Mouse (Mus musculus) retina, postnatal 1 day (tissue): Measurements from ENCODE around the gene Tmsb4x.

ENCODE experiments used
- DNase-seq: peaks from one replicate; pipeline ENCODE4 v3.0.0-alpha.2; 2012

The Tmsb4x gene

GRCm38 (mm10) chrX:167208978-167209754, at the start of gene Tmsb4x:
Gene Tmsb4x (minus strand): TSS chrX:167209315.
- peak; percentile 90 for DNase-seq

DNA sequence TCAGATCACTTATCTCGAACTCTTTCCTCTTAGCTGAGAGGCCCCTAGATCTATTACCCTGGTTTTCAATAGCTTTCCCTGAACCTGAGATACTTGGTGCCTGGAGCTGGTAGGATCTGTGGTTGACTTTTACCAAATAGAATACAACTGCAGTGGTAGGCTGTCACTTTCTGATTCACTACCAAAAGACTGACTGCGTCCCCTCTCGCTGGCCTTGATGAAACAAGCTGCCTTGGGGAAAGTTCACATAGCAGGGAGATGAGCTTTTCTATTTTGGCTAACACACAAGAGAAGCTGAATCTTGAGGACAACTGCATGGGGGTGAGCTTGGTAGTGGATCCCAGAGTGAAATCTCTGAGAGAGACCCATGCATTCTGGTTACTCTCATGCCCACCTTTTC, 32.6 kb upstream of the Tmsb4x start:
- DNase-seq: no peak

DNA sequence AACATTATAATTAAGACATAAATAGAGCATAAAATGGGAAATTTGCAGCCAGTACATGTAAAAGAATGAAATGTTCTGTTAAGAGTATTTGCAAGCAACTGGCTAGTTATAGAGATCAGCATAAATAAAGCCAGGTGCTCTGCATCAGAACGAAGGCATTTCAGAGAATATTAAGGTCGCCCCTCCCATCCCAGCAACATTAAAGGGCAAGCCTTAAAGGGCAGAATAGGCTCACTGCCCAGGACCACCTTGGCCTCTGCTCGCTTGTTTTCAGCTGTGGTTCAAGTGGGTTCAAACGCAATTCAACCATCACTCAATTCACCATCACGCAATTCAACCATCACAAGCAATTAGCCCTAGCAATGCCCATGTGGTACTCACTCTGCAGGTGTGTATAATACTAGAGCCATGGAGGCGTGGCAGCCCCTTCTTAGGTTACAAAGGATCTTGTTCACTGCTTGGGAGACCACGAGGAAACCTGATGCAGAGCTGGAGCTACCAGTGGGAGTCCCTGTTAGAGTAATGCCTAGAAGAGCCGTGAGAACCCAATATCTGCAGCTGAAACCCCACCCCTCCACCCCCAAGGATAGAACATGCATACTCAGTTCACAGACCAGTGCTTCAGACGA, 30.3 kb upstream of the Tmsb4x start:
- DNase-seq: no peak

DNA sequence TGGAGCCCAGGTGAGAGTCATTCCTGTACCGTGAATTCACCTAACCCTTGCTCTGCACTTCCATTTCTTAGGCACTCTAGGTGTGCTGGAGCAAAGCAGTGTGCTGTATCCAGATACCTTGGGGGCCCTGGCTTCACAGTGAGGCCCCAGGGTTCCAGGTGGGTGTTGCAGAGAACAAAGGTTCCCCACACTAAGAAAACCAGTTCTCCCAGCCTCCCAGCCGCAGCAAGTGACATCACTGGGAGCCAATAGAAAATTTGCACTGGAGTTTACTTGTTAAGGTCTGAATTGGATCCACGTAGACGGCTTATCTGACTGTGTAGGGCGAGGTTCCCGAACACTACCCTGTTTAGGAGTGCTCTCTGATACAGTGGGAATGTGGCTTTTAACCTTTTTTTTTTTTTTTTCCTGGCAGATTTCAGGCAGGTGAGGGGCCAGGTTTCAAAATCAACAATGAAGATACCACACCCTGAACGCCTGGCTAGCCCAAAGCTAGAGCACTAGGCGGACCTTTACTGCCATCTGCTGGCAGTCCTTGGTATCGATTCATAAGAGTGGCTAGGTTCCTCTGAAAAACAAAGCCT, 24.1 kb upstream of the Tmsb4x start:
- DNase-seq: peak; percentile 64

- no peak for DNase-seq
Measured at GRCm38 (mm10) chrX:167231150-167231549, 22.0 kb upstream of the Tmsb4x start.

- no peak for DNase-seq
Measured at GRCm38 (mm10) chrX:167229819-167230218, 20.7 kb upstream of the Tmsb4x start.

DNA sequence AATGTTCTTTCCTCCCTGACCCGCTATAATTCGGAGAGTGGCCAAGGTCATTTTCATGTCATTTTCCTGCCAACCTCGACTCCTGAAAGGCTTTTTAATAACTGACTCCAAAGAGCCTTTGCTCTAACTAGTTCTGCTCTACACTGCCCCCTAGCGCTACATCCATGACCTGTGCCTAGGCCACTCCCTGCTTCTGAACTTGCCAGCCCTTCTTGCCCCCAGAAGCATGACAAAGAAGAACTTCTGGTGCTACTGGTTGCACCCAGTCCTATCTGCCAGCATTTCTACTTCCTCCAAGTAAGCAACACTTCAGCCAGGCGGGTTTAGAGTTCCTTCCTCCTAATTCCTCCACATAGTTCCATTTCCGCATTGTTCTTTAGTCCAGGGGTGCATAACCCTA, 20.1 kb upstream of the Tmsb4x start:
- peak; percentile 59 for DNase-seq

DNA sequence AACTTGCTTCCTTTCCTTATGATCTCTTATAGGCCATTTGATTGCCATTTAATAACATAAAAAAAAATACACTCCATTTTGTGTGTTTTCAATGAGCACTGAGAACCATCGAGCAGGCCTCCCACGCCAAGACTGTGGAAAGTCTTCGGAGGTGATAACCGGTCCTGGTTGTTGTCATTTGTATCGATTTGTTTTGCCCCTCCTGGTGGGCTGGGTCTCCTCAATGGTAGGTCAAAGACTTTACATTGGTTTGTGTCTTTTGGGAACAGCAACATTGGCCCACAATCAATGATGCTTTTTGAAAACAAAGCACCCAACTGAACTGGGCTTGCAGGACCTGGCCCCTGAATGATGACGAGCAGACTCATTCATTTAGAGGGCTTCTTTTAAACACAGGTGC, 18.6 kb upstream of the Tmsb4x start:
- DNase-seq: no peak

GRCm38 (mm10) chrX:167227138-167227537, 18.0 kb upstream of the Tmsb4x start:
- no peak for DNase-seq

- DNase-seq: no peak
Measured at GRCm38 (mm10) chrX:167226570-167226969, 17.5 kb upstream of the Tmsb4x start.

GRCm38 (mm10) chrX:167212707-167213106, 3.6 kb upstream of the Tmsb4x start:
- peak; percentile 33 for DNase-seq

DNA sequence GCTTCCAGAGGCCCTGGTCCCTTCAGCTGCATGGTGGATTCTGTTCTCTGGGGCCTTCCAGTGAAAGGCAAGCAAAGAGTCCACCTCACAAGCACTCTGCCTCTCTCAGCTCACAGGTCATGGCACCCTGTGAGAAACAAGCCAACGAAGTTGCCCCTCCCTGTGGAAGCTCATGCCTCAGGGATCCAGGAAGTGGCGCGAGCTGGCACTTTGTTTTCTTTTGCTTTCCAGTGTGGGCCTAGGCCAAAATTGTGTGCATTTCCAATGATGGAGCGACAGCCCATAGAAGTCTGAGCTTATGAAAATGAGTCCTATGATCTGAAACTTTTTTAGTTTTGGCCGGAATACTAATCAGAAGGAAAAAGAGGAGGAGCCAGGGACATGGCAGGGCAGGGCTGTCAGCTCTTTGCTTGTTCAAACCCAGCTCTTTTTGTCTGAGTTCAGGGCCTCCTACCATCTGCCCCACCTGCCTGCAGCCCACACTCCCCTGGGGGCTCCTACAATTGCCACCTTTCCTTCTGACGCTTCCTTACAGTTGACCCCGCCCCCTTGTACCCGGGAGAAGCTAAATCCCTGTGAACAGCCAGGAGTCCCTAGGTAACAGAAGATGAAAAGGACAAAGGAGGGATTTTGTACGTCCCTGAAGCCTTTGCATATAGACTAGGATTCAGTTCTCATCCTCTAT, 2.9 kb upstream of the Tmsb4x start:
- no peak for DNase-seq

- no peak for DNase-seq
Measured at GRCm38 (mm10) chrX:167210319-167210728, 1.2 kb upstream of the Tmsb4x start.

GRCm38 (mm10) chrX:167209828-167210227, 713 bp upstream of the Tmsb4x start:
- no peak for DNase-seq

DNA sequence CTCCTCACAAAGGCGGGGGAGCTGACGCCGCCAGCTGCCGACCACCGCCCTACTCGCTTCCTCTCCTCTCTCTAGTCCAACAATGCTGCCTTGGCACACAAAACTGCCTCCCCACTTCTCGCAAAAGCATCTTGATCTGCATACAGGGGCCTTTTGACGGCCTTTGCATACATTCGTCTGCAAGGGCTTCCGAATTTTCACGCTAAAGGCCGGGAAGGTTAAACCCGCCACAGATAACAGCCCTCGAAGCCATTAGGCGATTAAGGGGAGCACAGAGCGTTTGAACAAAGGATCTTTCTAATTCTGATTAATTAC, 652 bp downstream of the Tmsb4x start:
- DNase-seq: peak; percentile 55

DNA sequence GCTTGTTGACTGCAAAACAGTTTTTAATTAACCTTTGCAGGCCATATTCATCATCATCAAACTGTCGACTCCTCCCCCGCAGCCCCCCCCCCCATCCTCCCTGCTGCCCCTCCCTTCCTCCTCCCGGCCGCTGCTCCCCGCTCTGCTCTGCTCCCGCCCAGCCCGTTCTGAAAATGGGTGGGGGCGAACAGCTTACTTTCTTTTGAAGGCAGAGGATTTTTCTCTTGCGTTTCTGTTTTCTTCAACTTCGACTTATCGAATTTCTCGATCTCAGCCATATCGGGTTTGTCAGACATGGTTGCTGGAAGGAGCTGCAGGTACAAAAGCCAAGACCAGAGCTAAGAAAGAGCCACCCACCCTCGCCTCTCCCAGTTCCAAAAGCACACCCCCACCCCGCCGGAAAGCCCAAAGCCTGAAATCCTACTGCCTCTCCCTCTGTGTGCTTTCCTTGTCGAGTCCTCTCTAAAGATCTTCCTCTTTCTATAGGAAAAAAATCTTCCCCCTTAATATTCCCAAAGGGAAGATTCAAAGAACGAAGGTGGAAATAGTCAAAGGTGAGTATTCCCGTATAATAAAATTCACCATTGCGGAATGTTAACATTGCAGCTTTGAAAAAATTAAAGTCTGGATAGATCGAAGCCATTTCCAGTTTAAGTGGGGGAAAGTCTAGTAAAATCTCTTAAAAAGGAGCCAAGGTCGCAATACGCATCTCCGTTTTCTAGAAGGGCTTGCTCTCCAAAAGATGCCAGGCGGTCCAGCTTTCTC, 1.2 kb downstream of the Tmsb4x start:
- DNase-seq: peak; percentile 26

DNA sequence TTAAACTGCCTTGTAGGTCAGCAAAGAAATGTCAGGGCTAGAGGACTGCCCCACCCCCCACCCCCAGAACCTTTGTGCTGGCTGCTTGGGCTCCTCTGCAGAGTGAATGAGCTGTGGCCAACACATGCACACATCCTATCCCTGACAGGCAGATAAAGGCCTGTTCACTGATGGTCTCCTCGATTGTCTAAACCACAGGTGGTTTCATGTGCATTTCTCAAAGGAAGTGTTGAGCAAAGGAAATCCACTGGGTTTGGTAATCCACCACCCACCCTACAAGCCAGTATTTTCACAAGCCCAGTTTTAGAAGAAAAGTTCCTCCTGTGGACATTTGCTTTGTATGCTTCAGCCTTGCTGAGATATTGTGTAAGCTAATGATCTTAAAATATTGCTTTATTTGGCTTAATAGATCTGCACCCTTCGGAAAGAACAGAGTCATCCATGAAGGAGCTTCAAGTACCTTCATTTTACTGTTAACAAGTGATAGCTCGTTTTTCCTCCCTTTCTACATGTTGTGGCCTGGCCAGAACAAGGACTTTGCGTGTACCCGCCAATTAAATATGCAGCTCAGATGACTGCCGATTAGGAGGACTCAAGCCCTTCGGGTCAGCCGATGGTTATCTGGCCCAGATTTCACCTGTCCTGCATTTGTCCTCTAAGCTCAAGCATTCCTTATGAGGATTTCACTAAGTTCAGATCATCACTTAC, 3.1 kb downstream of the Tmsb4x start:
- DNase-seq: peak; percentile 11

DNA sequence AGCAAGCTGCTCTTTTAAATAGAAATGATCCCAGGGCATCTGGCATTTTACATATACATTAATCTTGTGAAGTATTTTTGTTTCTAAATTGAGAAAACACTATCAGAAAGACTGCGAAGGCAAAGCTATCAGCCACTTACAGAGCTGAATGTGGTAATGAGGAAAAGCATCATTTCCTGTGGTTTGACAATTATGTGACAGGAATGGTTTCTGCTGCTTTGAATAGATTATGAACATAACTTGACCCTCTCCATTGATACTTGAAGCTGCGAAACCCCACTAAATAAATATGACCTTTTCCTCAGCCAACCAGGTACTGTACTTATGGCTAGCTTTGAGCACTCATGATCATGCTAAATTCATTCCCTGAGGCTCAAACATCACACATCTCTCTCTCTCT, 7.8 kb downstream of the Tmsb4x start:
- DNase-seq: no peak

GRCm38 (mm10) chrX:167195228-167195649, 13.9 kb downstream of the Tmsb4x start:
- DNase-seq: no peak

DNA sequence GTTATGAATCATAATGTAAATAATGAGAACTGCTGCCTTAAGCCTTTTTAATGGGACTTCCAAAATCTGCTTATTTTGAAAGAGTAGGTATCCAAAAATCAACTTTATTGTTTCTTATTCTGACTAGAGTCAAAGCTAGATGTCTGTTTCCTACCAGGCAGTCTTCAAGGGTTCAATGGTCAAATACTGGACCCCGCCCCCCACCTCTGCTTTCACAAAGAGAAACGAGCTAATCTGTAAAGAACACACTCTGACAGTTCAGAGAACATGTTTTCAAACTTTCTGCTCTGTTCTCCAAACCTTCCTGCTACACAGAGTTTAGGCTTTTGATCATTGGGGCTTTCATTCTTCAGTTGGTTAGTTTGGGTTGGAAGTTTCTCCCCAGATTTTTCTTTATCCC, 22.8 kb downstream of the Tmsb4x start:
- no peak for DNase-seq

GRCm38 (mm10) chrX:167183535-167183934, 25.6 kb downstream of the Tmsb4x start:
- peak; percentile 36 for DNase-seq

GRCm38 (mm10) chrX:167182411-167182810, 26.7 kb downstream of the Tmsb4x start:
- DNase-seq: no peak
